Mouse (Mus musculus) common myeloid progenitor, adult 5-6 weeks (primary cell): ENCODE data around the gene Xxylt1. TPM values are rescaled to one million over a fixed set of nuclear protein-coding genes. Genes with fewer than 3 reads are reported as not detected.
A peak's percentile ranks its signal among the peaks of the same experiment; 100 is the strongest.

Experiments
- ATAC-seq: replicated peaks from 2 replicates; pipeline ENCODE4 v1.8.0; 2016; ENCODE audit warnings: low read depth, mild to moderate bottlenecking, moderate TSS enrichment, inconsistent platforms; ENCODE audit not compliant: poor library complexity, severe bottlenecking
- total RNA-seq: library from RNA; stranded (forward); fragments of 200-1000, 187-1606 nt; gene quantifications from 2 replicates; pipeline ENCODE4 v1.2.3, GENCODE M21; 2017

The Xxylt1 gene
- total RNA-seq, 1 experiment from 2014 or later, result 10.3 TPM

GRCm38 (mm10) chr16:30995446-30995845, 85.8 kb downstream of the Xxylt1 start:
- no peak for ATAC-seq

GRCm38 (mm10) chr16:30994881-30995280, 86.4 kb downstream of the Xxylt1 start:
- 0 out of 2 replicates have a peak, but pooled peaks have one; percentile 12 for ATAC-seq

- ATAC-seq, result peak; percentile 88
These were observed 86.9 kb downstream of the Xxylt1 start for GRCm38 (mm10) chr16:30994296-30994695.

- ATAC-seq, result no peak
These were observed 88.7 kb downstream of the Xxylt1 start for GRCm38 (mm10) chr16:30992568-30992967.

GRCm38 (mm10) chr16:30990661-30991060, 90.6 kb downstream of the Xxylt1 start:
- no peak for ATAC-seq

- no peak for ATAC-seq
These were observed 93.0 kb downstream of the Xxylt1 start for GRCm38 (mm10) chr16:30988225-30988624.

- ATAC-seq, result no peak
These were observed 93.5 kb downstream of the Xxylt1 start for GRCm38 (mm10) chr16:30987684-30988083.

- no peak for ATAC-seq
These were observed 96.2 kb downstream of the Xxylt1 start for GRCm38 (mm10) chr16:30984826-30985545.

- ATAC-seq, result no peak
These were observed 97.1 kb downstream of the Xxylt1 start for GRCm38 (mm10) chr16:30984101-30984500.

- ATAC-seq, result no peak
These were observed 97.5 kb downstream of the Xxylt1 start for GRCm38 (mm10) chr16:30983699-30984098.

GRCm38 (mm10) chr16:30983281-30983680, 98.0 kb downstream of the Xxylt1 start:
- ATAC-seq, result no peak

GRCm38 (mm10) chr16:30981345-30981744, 99.9 kb downstream of the Xxylt1 start:
- ATAC-seq, result no peak

GRCm38 (mm10) chr16:30979905-30980304, 101.3 kb downstream of the Xxylt1 start:
- ATAC-seq, result no peak

GRCm38 (mm10) chr16:30977728-30978127, 103.5 kb downstream of the Xxylt1 start:
- no peak for ATAC-seq

GRCm38 (mm10) chr16:30977186-30977585, 104.0 kb downstream of the Xxylt1 start:
- peak; percentile 88 for ATAC-seq

- peak; percentile 20; the same call in 1 of the 2 replicates for ATAC-seq
These were observed 106.7 kb downstream of the Xxylt1 start for GRCm38 (mm10) chr16:30974549-30974948.

- ATAC-seq, result no peak
These were observed 107.8 kb downstream of the Xxylt1 start for GRCm38 (mm10) chr16:30973416-30973815.

GRCm38 (mm10) chr16:30971950-30972541, 109.2 kb downstream of the Xxylt1 start:
- ATAC-seq, result peak; percentile 76

- no peak for ATAC-seq
These were observed 111.8 kb downstream of the Xxylt1 start for GRCm38 (mm10) chr16:30969266-30970064.

GRCm38 (mm10) chr16:30968402-30969151, 112.7 kb downstream of the Xxylt1 start:
- ATAC-seq, result peak; percentile 76
